Mouse (Mus musculus) lung, postnatal 25 days (tissue): ENCODE data around the gene Gm17482.
A peak's percentile ranks its signal among the peaks of the same experiment; 100 is the strongest.
"Not testable (repeated sequence)": the region's sequence is repeated elsewhere in the genome, so short reads cannot be mapped to it uniquely, and the experiment has no call there.

Experiments
- DNase-seq: peaks from one replicate; pipeline ENCODE4 v3.0.0; 2022; ENCODE audit warnings: low spot score

Gm17482 gene

DNA sequence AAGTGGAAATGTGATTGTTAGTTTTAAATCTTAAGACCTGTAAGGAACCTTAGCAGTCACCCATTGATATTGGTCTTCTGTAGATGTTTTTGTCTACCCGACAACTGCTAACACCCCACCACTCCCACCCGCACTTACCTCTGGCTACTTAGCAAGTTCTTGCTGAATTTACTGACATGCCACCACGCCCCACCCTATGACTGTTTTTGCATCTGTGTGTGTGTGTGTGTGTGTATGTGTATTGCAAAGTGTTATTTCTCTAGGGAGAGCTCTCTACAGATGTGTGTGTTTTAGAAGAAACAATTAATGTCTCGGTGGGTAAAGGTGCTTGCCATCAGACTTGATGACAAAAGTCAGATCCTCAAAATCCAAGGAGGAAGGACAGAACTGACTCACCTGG, at the start of gene Gm17482:
TSS of gene Gm17482 (plus strand) at position 301 of the 400 bp plus-strand sequence.
- DNase-seq = no peak

DNA sequence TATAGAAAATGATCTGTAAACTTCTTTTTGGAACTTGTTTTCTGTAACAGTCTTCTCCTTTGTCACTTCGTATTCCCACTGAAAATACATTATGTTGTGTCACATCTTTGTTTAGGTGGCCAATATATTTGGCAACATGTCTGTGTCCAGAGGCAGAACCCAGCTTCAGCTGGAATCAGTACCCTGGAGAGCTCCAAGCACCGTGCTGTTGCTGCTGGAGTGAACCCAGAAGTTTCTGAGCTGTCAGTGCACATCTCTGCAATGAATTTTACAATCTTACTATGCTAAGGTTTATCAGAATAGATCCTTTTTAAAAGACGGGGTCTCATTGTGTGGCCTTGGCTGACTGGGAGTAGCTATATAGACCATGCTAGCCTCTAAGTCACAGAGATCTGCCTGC, 48.3 kb upstream of the Gm17482 start:
- peak; percentile 7 for DNase-seq

GRCm38 (mm10) chr6:115181094-115181493, 46.0 kb upstream of the Gm17482 start:
- no peak for DNase-seq

GRCm38 (mm10) chr6:115191111-115191510, 36.0 kb upstream of the Gm17482 start:
- no peak for DNase-seq

DNA sequence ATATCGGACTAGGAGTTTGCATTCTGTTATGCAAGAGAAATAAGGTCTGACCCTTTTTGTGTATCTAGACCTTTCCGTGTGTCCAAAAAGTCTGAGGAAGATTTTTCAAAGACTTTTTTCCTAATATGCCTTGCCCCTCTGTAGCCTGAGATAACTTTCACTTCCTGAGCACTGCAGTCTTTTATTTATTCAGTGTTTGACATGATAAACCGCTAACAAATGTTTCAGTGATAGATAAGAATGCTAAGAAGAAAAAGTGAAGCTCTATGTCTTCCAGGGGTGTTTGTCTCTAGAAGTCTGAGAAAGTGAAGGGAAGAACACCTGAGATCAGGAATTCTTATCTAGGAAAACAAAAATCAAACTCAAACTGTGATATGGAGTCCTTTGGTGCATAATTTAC, 26.4 kb upstream of the Gm17482 start:
- no peak for DNase-seq

GRCm38 (mm10) chr6:115203029-115203428, 24.1 kb upstream of the Gm17482 start:
- no peak for DNase-seq

- no peak for DNase-seq
These were observed 17.0 kb upstream of the Gm17482 start for GRCm38 (mm10) chr6:115210187-115210586.

GRCm38 (mm10) chr6:115210820-115211219, 16.3 kb upstream of the Gm17482 start:
- no peak for DNase-seq

GRCm38 (mm10) chr6:115212132-115212903, 14.8 kb upstream of the Gm17482 start:
- peak; percentile 55 for DNase-seq

DNA sequence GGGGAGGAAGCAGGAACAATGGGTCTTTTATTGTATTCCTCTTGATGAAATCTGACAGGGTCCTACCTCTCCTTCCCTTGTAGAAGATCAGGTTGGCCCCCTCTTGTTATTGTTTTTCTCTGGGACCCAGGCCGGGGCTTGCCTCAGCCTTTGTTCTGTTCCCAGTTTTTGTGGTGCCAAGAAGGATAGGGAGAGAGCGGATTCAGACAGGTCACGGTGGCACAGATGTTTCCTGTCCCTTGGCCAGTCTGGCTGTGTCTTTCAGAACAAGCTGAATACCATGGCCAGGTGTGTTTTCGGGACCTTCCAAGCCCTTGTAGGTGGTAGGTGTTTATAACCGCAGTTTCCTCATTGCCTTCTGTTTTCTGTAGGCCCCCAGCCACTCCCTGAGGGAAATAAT, 14.0 kb upstream of the Gm17482 start:
- no peak for DNase-seq

DNA sequence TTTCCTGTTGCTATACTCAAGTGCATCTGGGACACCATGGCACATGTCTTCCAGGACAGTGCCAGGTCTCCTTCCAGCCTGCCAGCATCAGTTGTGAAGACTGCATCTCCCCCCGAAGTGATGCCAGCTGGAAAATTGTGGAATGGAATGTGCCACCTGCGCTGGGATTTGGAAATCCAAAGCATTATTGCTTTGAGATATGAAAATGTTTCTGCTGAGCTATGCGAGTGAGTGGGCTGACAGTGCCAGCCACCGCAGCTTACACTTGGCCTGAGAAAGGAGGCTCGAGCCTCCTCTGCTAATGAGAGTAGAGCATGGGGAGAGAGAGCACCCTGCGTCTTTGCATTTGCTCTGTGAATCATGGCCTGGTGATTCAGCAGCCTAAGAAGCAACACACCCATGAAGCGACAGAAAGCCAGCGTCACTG, 5.9 kb upstream of the Gm17482 start:
- no peak for DNase-seq

DNA sequence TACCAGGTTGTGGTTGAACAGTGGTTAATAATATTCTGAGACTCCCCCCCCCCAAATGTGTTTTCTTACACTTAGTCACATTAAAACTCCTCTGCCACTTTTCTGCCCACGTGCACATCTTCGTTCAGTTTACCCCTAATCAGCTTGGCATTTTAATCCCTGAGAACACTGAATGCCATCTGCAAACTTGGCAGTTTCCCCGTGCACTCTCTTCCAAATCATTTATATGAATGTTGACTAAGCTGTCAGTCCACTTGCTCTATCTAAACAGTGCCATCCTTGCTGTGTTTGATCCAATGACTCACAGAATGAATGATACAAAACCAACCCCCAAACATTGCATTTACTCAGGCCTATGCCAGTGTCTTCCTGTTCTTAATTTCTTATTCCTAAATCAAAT, 1.6 kb upstream of the Gm17482 start:
- DNase-seq = no peak

GRCm38 (mm10) chr6:115227529-115227928, 386 bp downstream of the Gm17482 start:
- peak; percentile 80 for DNase-seq

DNA sequence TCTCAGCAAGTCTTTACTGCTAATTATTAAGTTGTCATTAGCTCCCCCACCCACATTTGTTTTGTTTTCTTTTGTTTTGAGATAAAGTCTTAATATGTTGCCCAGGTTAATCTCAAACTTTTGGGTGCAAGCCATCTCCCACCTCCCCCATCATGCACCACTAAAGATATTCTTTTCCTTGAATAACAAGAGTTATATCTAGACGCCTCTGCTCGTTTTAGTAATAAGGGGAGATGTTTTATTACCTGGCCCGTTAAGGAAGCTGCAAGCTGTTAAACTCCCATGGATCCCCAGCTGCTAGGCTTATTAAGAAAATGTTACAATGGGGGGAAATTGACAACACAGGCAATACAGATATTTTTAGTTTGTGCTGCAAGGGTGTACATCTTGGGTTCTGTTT, 3.4 kb downstream of the Gm17482 start:
- no peak for DNase-seq

DNA sequence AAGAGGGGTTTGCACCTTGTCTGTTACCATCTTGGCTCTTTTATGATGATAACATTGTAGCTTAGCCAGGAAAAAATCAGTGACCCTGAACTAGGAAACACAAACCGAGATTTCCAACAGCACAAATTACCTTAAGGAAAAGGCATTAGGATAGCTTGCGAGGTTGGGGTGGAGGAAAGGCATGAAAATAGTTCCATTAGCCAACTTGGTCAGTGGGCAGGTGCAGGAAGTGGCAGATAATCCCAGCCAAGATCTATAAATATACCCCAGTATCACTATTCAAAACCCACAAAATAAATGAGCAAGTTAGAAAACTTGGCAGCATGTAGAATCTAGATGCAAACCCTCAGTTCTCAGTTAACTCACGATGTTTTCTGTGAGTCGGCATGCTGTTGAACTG, 4.7 kb downstream of the Gm17482 start:
- DNase-seq = no peak

DNA sequence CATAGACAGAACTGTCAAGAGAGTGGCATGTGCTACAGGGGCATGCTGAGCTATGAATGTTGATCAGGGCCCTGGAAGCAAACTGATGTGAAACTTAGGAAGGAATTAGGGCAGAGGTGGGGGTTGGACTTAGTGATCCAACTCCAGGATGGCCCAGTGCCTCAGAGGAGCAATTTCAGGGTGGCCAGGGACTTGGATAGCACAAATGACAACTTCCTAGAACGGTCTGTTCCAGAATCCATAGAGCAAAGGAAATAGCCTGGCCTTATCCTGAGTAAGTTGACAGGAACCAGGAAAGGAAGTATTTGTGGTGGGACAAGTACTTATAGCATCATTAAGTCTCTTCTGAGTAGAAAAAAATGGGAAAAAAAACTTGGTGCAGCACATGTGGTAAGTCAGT, 5.4 kb downstream of the Gm17482 start:
- no peak for DNase-seq

- DNase-seq = peak; percentile 48
These were observed 11.2 kb downstream of the Gm17482 start for GRCm38 (mm10) chr6:115238031-115239027.

DNA sequence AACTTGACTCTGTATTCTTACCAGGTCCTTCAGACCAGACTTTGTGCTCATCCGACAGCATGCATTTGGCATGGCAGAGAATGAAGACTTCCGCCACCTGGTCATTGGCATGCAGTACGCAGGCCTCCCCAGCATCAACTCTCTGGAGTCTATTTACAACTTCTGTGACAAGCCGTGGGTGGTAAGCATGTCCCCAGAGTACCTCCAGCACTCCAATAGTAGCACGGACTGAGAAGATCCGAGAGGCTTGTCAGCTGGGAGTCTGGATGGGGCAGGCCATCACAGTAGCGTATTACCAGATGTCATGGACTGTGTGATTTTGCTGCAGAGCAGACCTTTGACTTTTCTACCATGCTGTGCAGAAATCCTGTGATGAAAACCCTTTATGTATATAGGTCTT, 12.2 kb downstream of the Gm17482 start:
- DNase-seq = no peak

GRCm38 (mm10) chr6:115240431-115240830, 13.3 kb downstream of the Gm17482 start:
- not testable (repeated sequence) for DNase-seq

DNA sequence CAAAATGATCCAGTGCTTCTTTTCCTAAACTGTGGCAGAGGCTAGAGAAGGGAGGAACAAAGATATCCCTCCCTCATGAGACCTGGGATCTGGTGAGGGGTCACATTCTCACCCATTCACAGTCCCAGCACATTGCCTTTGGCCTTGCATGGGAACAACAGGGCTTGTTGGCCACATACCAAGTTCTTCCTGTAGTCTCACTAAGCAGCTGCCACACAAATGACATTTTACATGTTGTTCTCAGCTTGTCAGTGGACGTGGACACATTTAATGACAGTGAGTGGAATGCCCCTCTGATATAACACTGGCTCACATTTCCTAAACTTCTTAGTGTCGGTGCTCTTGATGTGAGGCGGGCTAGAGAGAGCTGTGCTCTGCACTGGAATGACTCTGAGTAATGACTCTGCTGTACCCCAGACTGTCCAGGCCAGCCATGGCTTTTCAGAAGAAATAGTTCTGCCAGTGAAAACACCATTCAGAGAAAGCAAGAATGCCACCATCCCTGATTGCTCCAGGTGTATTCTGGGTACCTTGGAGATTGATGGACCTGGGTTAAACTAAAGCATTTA, 14.1 kb downstream of the Gm17482 start:
- DNase-seq = no peak

DNA sequence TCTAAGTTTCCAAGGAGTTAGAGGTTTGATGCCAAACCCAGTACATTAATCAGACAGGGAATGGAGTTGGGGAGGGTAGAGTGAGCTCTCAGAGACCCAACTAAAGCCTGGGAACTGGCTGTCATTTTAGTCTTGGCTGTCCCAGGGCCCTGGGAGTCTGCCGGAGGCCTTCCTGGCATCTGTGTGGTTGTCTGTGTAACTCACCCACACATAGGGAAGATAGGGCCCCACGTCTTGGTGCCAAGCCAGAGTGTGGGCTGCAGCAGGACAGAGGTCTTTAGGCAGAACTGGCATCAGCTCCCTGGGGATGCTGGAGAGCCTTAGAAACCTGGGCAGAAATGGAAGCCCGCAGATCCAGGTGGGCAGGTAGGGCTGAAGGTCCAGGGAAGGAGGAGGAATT, 14.8 kb downstream of the Gm17482 start:
- DNase-seq = no peak

GRCm38 (mm10) chr6:115244222-115244621, 17.1 kb downstream of the Gm17482 start:
- no peak for DNase-seq
